Mouse (Mus musculus): Measurements from ENCODE around the gene Olfr150.
"Not testable (repeated sequence)": the region's sequence is repeated elsewhere in the genome, so short reads cannot be mapped to it uniquely, and the experiment has no call there.

Gene Olfr150

DNA sequence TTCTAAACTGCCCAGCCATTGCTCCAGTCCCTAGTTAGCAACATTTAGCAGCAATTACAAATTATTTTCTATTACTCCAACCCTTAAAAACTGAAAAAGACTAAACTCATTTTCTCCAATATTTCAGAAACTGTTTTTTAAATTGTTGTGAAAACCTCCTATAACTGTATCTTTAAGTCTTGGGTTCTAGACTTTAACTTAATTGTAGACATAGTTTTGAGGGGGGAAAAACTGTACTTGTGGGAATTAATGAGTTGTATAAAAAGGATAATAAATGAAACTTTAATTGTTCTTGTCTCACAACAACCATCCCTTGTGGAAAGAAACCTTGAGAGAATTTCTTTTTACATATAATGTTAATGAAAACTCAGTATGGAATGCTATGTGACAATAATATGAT lies at the start of gene Olfr150:
TSS of gene Olfr150 (plus strand) at position 301 of the 400 bp plus-strand sequence.
- DNase-seq (ENCODE audit: extremely low spot score, low spot score) = no peak

DNA sequence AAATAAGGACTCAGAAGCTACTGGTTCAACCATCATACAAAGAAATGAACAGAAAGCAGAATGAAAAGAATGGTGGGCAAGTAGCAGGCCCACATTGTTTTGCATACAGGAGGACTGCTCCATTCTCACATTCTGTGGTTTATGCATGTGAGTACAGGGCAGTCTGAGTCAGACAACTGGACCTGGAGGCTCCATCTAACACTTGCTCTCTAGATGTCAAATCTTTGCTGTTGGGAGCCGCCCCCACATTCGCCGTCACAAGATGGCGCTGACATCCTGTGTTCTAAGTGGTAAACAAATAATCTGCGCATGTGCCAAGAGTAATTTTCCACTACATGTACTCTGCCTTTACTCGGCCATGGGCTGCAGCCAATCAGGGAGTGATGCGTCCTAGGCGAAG lies 29.7 kb upstream of the Olfr150 start:
- DNase-seq (ENCODE audit: extremely low spot score, low spot score) = not testable (repeated sequence)

DNA sequence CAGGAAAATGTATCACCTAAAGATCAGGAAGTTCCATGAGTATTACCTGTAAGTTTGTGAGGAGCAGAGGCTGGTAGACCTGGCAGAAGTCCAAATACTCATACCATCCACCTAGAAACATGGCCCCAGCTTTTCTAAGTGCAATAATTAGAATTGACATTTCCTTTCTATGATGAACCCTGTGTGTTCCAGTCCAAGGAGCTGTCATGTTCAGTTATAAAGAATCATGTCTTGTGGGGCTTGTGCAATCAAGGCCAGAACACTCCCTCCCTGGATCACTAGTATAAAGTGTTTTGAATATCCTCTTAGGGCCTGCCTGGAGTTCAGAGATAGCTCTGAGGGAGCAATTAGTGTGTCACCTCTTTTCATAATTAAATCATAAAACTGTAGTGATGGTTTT lies 23.8 kb upstream of the Olfr150 start, which contains the start of gene Olfr149:
TSS of gene Olfr149 (minus strand) at position 101 of the 400 bp plus-strand sequence.
- no peak for DNase-seq (ENCODE audit: extremely low spot score, low spot score)

DNA sequence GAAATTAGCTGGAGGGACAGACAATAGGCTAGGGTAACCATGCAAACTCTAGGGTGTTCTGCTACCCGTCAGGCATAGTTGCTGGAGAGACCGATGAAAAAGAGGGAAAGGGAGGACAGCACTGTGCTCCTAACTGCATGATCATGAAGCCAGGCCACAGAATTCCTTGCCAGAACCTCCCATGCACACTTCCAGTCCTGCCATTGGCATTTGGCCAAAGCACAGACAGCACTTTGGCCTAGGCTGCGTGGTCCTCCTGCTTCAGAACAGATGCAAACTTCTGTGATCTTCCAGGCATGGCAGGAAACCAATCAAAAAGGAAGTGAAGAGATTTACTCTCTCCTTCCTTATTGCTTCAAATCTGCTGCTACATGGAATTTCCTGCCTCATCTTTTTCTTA lies 21.8 kb upstream of the Olfr150 start:
- no peak for DNase-seq (ENCODE audit: extremely low spot score, low spot score)

DNA sequence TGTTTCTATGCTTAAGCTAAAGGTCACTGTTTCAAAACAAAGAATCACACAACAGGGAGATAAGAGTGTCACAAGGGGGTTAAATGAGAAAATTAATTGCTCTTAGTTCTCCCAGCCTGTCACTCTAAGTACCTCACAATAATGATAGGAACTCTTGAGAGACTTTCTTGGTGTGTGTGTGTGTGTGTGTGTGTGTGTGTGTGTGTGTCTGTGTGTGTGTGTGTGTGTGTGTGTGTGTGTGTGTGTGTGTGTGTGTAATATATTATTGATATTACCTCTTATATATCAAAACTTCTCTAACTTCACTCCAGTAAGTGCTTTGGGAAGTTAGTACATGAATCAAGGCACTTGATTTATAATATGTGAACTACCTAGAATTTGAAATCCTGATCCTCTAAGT lies 19.7 kb upstream of the Olfr150 start, which contains the start of gene Olfr965:
TSS of gene Olfr965 (plus strand) at position 301 of the 400 bp plus-strand sequence.
- DNase-seq (ENCODE audit: extremely low spot score, low spot score) = no peak

DNA sequence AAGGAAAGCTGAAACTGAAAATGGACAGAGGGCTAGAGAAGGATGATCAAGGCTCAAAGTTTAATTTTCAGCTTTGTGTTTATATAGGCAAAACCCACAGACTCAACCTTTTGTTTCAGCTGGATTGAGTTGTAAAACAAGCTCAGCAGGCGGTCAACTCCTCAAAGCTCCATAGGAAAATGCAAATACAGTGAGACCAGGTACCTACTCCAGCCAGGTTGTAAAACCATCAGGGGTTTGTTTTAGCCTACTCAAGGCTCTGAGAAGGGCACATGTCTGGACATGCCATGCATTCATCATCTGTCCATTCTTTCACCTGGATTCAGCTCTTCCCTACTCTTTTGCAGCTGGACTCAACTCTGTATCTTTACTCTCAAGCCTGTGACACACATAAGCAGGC lies 10.0 kb downstream of the Olfr150 start:
- no peak for DNase-seq (ENCODE audit: extremely low spot score, low spot score)

DNA sequence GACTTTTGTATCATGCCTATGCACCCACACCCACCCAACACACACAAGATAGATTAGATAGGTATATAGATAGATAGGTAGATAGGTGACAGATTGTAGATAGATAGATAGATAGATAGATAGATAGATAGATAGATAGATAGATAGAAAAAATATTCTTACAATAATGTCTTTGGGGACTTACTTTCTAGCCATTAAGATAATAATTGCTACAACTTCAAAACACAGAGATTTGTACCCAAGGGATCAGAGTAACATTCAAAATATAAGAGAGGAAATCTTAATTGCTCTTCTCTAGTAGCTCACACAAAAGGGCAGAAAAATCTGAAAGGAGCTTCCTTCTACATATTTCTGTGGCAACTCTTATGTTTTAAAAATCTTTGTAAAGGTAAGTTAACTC lies 15.2 kb downstream of the Olfr150 start, which contains the start of gene Olfr967:
TSS of gene Olfr967 (plus strand) at position 301 of the 400 bp plus-strand sequence.
- no peak for DNase-seq (ENCODE audit: extremely low spot score, low spot score)

DNA sequence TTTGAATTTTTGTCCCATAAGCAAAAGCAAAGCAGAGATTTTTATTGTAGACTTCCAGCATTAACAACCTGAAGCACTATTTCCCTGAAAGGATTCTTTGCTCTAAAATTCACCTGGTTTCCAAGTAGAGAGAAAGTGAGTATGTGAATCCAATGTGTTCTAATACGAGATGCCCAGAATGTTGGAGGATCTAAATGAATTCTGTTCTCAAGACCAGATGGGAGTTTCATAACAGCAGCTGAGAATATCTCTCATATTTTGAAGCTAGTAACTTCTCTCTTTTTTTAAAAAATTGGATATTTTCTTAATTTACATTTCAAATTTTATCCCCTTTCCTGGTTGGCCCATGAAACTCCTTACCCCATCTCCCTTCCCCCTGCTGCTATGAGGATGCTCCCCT lies 15.7 kb downstream of the Olfr150 start:
- no peak for DNase-seq (ENCODE audit: extremely low spot score, low spot score)

DNA sequence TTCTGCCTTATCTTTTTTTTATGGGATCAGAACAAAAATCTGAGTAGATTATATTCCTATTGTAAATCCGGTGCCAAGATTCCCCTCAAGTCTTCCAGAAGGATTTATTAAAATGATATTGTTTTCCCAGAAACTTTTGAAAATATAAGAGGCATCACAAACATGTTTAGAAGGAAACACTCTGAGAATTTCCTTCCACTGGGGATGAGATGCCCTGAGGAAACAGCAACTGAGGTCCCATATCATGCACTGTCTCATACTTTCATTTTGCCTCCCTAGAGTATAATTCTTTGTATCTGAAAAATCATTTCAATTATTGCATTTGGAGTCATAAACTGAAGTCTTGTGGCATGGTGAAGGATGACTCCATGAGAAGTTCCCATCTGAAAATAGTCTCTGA lies 52.4 kb downstream of the Olfr150 start, which contains the start of gene Olfr968:
TSS of gene Olfr968 (minus strand) at position 101 of the 400 bp plus-strand sequence.
- DNase-seq (ENCODE audit: extremely low spot score, low spot score) = no peak

All from neural tube, embryonic 10.5 days (tissue).